Mouse (Mus musculus) adrenal gland, adult 8-10 months (tissue): ENCODE results near the gene Peg12. TPM values are rescaled to one million over a fixed set of nuclear protein-coding genes. Genes with fewer than 3 reads are reported as not detected.

Experiments
- DNase-seq: peaks from one replicate; pipeline ENCODE4 v3.0.0; 2022
- total RNA-seq, 4 experiments: library from RNA; stranded (reverse); gene quantifications; 2 replicates each; pipeline ENCODE4 v1.2.4; 2022

Gene Peg12
- 1 to 10 TPM; 1.1 to 2.0 (median 1.6) TPM for total RNA-seq

DNA sequence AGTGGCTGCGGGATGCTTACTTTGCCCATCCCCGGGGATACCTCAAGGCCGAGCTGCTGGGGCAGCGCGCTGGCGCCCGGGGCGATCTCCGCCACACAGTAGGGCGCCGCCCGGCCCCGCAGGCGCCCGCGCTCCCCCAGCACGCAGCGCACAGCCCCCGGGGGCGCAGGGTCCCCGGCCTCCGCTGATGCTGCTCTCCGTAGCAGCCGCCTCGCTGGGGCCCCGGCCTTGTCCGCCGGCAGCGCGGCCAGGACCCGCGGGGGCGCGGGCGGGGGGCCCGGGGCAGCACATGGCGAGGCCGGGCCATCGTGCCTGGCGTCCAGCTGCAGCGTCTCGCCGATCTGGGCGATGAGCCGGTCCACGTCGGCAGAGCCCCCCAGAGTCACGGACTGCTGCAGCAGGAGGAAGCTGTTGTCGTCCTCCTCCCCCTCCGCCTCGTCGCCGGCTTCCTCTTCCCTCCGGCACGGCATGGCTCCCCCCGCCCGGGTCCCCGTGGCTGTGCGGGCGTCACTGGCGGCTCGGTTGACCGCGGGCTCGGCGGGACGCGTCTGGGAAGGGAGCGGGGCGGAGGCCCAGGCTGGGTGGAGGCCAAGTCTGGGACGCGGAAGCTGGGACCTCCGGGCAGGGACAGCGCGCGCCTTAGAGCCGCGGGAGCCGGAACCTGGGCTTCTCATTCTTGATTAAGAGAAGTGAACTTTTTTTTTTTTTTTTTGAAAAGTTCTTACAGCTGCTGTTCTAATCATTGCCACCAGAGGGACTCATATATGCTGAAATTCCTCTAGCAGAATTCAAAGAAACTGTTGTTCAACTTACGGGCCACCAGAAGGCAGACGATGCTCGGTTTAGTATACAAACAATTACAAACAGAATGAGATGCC, at the start of gene Peg12:
TSS of gene Peg12 (minus strand) at position 633 of the 878 bp plus-strand sequence.
- DNase-seq, result peak; percentile 32

GRCm38 (mm10) chr7:62486139-62486538, 21.8 kb upstream of the Peg12 start:
- DNase-seq, result no peak

GRCm38 (mm10) chr7:62463007-62463877, 1.1 kb downstream of the Peg12 start:
- no peak for DNase-seq

DNA sequence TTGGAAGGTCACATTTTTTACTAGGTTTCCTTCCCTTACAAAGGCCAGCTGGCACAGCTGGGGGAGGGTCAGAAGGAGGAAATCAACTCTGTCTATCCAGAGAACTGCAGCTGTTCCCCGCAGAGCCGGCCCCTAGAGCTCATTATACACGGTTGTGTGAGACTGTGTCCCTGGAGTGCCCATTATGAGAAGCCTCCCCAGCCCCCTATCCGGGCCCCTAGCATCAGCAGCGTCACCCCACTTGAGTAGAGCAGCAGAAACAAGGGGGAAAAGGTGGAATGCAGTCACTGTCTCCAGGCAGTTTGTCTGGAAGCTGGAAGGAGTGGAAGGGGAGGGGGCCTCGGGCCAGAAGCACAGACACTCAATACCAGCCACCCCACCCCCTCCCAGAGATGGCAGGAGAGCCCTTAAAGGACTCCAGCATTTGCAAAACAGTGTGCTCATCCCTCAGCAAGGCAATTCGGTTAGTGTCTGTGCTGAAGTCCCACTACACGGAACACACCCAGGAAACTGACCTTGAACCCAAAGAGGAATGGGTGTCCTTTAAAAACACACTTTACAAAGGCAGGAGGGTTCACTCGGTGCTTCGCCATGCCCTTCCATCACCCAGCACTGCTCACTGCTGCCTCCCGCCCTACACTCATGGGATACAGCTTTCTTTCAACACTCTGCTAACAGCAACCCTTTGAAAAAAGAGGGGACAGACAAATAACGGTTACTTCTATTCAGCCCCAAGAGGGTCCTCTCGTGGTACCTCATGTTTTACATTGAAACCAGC, 1.9 kb downstream of the Peg12 start:
- DNase-seq, result no peak

DNA sequence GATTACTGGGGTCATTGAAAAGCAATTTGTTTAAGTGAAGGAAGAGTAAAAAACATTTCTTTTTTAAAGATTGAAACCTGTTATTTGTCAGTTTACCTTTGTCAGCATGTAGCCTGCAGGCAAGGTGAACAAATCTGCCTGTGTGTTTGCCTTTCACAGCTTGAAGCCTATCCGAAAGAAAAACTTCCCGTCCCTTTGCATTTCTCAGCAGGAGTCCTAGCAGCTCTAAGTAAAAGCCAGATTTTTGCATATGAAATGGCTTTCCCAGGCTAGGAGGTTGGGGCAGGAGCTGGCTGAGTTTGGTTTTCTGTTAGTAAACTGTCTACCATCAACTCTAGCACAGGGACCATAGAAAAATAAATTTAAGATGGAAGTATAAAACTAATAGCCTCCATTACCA, 12.0 kb downstream of the Peg12 start:
- DNase-seq, result no peak

DNA sequence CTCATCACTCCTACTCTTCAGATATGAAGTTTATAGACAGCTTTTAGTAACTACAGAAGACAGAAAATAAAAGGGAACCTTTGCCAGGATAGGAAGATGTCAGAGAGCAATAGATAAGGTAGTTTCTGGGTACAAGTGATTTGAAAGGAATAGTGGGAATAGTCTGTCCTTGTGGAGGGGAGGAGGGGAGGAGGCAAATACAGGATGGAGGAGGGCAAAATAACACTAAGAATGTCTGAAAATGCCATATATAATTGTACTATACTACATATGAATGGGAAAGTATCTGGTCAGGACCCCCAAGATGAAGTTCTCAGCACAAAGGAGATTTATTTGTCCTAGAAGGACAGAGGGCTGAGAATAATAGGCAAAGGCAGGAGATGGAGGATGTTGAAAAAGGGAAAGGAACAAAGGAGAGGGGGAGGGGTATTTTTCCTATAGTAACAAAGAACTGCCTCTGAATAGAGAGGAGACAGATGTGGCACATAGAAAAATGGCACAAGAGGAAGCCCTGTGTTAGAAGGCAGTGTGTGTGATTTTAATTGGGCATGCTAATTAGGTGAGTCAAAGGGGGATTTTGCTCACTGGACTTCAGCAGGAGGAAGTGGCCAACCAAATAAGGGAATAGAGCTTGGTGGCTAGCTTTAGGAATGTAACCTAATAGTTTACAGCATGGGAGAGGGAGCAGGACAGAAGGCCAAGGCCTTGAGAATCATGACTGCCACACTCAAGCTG, 18.7 kb downstream of the Peg12 start:
- no peak for DNase-seq

GRCm38 (mm10) chr7:62436394-62436793, 27.9 kb downstream of the Peg12 start:
- no peak for DNase-seq

DNA sequence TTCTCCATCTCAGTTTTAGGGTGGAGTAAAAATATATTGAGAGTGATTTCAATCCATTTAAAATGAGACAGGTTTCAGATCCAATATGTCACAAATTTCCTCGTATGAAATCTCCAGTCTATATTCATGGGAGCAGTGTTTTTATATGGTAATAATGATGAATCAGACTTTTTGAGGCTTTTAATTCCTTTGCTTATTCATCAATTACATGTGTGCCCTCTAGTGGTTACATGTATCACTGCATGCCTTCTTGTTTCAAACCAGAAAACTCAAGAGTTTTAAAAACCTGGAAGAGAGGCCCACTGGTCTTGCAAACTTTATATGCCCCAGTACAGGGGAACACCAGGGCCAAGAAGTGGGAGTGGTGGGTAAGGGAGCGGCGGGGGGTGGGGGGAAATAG, 31.1 kb downstream of the Peg12 start:
- no peak for DNase-seq

DNA sequence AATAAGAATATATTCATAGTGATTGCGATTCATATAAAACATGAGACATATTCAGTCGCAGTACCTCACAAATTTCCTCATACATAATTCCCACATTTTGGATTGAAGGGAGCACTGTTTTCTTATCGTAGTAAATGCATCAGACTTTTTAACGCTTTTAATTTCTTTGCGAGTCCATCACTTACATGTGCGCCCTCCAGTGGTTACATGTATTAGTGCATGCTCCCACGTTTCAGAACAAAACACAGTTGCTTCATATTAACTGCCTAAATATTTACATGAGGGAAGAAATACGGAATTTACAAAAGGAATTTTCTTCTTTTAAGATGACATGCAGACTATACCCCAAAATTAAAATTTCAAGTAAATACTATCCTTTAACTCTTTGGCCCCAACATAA, 36.0 kb downstream of the Peg12 start:
- DNase-seq, result no peak

- no peak for DNase-seq
Measured at GRCm38 (mm10) chr7:62423210-62423609, 41.1 kb downstream of the Peg12 start.

- DNase-seq, result no peak
Measured at GRCm38 (mm10) chr7:62420566-62420965, 43.7 kb downstream of the Peg12 start.

DNA sequence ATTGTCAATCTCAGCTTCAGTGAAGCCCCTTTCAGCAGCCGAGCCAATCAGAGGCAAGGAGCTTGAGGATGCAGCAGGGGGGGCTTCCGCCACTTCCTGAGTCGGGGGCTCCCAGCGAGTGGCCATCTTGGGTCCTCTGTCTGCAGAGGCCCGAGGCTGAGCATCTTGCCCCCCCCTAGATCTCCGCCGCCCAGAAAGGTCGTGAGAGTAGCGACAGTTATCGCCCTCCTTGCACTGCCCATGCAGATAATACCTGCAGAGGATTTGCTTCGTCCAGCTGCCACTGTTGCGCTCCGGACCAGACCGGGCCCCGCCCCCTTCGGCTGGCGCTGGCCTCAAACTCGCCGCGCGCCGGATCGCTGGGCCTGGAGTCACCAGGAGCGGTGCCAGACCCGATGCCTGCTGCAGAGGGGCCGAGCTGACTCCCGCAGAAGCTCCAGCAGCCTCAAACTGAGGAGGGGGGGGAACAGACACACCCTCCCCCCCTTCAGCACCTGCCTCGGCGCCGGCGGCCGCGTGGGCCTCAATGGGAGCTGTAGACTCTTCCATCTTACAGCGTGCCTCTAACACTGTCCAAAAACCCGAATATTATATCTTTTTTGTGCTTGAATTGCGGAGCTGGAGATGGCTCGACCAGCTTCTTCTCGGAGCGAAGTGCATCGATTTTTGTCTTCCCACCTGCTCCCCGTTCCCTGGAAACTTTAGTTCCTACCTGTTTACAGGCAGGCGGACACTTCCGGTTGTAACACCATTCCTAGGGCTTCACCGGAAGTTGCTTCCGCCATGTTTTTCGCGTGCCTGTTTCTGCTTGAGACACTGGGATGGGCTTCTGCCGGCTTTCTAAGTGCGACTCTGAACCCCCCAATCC, 44.6 kb downstream of the Peg12 start, which contains the start of gene Mkrn3:
TSS of gene Mkrn3 (minus strand) at position 647 of the 868 bp plus-strand sequence.
- peak; percentile 56 for DNase-seq

DNA sequence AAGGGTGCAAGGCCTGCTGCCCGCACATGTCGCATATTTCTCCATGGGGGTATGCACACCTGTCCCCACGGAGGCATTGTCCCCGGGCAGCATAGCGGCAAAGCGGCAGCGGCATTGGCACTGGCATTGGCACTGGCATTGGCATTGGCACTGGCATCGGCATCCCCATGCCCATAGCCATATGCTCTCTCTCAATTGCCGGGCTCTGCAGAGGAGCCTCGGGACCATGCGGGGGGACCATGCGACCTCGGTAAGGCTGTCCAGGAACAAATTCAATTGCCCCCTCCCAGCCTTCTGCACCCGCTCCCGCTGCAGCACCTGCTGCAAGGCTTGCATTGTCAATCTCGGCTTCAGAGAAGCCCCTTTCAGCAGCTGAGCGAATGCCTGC, 45.2 kb downstream of the Peg12 start:
- DNase-seq, result no peak

GRCm38 (mm10) chr7:62418346-62418745, 46.0 kb downstream of the Peg12 start:
- no peak for DNase-seq

DNA sequence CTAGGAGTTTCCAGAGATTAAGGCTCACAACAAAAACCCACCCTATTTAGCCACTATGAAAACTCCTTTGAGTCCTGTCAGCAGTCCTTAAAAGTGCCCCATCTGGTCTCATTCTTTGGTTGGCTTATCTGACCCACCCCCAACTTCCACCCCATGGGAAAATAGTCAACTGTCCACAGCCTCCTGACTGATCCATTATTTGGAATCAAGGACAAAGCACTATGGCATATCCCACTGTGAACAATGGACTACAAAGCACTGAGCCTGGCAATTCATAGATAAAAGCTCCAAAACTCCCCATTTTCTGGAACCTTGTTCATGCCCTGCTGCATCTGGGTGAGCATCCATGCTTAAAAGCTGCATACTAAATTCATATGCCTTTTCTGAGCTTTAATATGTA, 48.1 kb downstream of the Peg12 start:
- no peak for DNase-seq

DNA sequence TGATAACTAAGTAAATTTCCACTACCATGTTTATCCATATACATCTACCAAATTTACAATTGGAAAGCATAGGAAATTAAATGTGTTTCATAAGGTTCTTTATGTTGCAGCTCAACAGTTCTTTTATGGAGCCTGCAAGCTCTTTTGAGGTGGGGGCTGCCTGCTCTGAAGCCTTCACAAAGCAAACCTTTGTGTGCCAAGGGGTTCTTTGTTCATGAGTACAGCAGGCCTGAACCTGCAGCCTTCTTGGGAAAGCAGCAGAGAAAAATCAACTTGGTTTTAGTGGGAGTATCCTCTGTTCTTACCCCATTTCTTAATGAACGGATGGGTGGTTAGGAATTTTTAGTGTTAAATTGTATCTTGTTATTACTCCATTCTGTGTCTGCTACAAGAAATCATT, 49.1 kb downstream of the Peg12 start:
- DNase-seq, result no peak
